Mouse (Mus musculus): ENCODE measurements around the gene Tenm4.

The Tenm4 gene

DNA sequence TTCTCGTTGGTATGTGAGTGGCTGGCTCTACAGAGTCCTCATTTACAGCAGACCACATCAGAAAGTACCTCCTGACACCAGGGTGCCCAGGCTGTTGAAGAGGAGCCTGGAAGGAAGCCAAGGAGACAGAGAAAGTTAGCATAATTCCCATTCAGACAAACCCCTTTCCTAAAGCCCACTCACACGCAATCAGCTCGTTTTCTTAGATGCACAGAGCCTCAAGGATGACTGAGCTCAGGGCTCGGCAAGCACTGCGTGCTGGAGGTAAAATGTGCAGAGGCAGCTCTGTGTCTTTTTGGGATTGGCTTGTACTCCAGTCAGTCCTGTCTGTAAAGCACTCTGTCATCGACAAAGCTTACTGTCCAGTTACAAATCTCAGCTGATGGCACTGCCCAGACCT is 480.0 kb downstream of the Tenm4 start:
- DNase-seq (ENCODE audit: low spot score): no peak

DNA sequence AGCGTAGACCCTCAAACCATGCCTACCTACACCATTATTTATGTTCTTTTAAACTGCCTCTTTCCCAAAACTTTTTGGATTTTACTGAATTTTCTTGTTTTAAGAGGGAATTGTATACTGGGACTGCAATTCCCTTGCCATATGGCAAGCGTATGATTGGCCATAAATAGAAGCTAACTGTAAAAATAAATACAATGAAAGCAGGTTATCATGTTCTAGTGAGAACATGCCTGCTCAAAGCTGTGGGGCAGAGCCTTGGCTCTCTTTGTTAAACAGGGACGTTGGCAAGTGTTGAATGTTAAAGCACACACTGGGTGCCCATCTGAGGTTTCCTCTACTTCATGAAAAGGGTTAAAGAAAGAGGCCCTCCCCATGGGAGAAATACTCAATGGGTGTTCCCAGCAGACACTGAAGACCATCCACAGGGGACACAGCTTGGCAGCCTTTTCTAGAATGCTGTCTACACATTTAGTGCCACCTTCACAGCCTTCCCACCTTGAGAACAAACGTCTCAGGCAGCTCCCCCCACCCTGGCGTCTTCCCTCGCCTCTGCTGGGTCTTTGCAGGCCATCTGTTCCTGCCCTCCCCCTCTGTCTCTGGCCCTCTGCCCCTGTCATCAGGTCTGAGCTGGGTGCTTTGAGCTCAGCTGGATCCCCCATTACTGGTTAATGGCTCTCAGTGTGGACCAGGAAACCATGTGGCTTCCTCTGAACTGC is 480.7 kb downstream of the Tenm4 start:
- DNase-seq (ENCODE audit: low spot score): no peak

DNA sequence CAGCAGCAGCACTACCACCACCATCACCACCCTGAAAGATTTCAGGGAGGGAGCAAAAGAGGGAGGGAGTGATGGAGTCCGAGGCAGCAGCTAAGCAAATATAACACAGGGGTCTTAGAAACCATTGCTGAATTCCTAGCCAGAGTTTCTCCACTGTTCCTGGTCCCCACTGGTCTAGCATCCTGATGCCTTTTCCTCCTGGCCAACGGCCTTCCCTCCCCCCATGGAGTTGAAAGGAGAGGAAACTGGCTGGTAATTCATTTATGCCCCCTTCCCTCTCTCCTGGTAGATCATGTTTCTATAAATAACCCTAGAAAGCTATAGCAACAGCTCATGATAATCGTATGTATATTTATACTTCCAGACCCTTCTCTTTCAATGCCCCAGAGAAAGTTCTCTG is 481.8 kb downstream of the Tenm4 start:
- DNase-seq (ENCODE audit: low spot score): no peak

- DNase-seq (ENCODE audit: low spot score): no peak
Observed at GRCm38 (mm10) chr7:96654206-96654605, 483.2 kb downstream of the Tenm4 start.

DNA sequence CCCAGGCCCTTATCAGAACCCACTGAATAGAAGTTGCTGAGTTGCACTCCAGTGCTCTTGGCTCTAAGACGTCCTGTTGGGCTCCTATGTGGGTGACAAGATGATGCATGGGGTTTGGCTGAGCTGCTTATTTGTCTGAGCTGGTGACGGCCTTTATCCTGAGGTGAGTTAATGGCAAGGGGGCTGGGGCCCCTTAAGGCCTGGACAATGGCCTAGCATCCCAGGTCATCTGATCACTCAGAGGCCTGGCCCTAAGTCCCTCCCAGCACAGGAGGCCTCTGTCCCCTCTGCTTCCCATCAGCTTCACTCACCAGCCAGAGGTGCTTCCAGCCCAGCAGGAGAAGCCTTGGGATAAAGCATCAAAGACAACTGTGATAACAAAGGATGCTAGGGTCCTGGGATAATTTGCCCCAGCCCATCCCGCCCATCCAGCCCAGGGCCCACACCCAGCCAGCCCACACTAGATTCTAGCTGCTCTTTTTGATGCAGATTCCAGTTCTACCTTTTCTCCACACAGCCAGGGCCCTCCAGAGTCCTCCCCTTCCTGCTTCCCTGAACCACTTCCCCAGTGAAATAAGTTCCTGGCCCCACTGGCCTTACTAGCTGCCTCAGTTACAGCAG is 484.2 kb downstream of the Tenm4 start:
- no peak for DNase-seq (ENCODE audit: low spot score)

DNA sequence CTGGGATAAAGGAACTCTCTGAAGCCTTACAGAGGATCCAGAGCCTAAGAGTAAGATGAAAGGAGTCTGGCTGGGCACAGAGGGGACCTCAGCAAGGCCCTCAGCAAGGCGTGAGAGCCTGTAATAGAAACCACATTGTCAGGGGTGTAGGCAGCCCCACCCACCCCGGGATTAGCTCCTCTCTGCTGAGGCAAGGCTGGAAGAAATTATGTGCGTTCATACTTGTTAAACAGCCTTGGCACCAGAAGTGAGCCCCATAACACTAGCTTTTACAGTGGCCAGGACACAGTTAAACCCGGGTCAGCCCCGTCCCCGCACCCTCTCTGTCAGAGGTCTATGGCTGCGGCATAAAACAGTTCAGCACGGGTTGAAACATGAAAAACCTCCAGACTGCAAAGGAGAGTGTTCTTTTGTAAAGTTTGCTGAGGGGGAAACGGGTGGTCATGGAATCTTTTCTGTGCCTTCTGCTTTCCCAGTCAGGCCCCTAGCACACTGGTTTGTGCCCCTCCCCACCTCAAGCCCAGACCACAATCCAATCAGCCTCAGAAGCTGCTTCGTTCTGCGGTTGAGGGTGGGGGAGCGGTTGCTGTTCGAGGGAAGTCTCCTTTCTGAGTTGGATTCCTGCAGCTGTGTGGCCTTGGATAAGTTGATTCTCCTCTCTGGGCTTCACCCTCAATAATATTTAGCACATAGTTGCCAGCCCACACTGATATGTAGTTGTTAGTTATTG is 486.2 kb downstream of the Tenm4 start:
- no peak for DNase-seq (ENCODE audit: low spot score)

- DNase-seq (ENCODE audit: low spot score): no peak
Observed at GRCm38 (mm10) chr7:96657857-96658580, 487.0 kb downstream of the Tenm4 start.

DNA sequence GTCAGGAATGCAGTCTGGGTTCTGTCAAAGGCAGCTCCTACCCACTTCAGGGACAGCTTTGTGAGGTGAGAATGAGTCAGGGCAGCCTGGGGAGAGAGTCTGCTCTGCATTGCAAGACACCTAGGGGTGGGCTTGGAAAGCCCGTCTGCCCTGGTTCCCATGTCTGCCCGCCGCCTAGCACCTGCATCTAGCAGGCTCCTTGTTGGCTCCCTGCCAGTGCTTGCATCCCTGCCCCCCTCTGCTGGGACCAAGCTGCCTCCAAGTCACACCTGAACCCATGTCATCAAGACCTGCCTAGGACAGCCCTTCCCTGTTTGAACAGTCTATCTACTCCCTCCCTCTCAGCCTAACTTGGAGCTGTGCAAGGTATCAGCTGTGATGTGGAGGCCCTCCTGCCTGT is 489.9 kb downstream of the Tenm4 start:
- DNase-seq (ENCODE audit: low spot score): no peak

DNA sequence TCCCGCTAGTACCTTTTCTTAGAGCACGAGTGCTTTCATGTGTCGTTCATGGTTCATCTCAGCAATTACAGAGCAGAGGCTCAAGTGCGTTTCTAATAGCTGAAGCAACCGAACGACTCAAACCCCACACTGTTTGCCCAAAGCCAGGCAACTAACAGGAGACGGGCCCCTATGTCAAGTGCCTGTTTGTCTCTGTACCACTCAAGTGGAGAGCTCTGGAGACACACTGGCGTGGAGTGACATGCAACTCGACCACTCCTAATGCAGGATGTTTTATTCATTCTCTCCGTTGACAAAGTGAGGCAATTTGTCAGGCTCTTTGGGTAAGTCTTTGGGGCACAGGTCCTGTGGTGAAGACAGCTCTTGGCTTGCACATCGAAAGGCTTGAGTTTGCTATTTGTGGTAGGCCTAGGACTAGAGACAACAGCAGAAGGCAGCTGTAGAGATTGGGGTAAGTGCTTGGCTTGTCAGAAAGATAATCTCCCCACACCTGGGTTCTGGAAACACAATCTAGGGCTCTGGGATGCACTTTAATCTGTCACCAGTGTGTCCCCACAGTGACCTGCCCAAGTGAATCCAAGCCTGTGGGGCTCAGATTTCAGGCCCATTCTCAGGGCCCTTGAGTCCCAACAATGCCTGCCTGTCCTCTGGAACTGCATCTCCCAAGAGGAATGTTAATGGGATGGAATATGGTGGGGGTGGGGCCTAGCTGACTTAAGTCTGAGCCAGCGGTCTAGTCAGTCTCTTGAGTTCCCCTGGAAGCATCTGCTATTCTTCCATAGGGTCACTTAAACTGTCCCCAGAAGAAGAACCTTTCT is 490.5 kb downstream of the Tenm4 start:
- no peak for DNase-seq (ENCODE audit: low spot score)

DNA sequence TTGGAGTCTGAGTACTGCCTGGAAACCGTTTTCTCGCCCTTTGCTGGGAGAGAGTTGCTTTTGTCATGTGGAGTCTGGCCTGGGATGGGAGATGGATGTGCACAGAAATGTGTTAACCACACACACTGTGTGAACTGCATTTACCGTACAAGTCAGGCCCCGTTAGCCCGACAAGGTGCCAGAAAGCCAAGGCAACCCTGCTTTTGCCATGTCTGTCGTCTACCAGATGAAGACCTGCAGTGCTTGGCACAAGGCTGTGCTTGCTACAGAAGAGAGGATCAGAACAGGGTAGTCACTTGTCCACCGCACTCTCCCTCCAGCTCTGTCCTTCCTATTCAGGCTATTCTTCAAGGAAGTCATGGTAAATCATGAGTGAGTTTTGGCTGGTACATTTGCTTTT is 492.3 kb downstream of the Tenm4 start:
- DNase-seq (ENCODE audit: low spot score): no peak

DNA sequence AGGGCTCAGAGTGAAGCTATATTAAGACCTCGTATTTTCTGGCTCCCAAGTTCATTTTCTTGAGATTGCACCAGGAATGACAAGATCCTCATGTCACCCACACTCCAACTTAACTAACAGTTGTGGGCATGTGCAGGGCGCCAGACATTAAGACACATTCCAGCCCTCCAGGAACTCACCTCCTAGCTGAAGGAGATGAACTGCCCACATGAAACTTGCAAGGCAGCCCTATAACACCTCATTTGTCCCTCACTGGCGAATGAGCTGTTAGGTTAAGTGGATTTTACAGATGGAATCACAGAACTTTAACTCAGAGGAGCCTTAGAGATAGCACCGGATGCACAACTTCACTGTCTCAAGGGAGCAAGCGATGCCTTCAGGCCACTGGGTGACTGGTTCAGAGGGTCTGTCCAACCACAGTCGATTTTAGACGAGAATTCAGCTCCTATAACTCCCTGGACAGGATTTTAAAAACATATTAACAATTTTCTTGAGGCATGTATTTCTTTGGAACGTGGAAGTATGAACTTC is 495.4 kb downstream of the Tenm4 start:
- DNase-seq (ENCODE audit: low spot score): no peak

DNA sequence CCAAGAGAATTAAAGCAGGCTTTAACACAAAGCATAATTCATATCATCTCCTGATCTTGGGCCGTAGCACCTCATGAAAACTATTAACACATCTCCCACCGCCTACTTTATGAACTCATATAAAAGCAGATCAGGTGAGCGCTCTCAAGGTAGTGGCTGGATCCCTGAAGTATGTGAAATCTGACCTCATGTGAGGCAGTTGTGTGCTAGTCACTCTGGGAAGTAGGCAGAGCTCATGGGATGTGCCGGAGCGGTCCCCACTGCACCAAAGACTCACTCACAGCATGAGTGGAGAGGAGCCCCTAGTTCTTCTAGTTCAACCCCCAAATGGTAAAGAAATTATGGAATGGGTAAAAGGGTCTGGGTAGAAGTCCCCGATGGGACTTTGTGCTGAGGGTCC is 496.6 kb downstream of the Tenm4 start:
- DNase-seq (ENCODE audit: low spot score): no peak

- DNase-seq (ENCODE audit: low spot score): no peak
Observed at GRCm38 (mm10) chr7:96670095-96670494, 499.0 kb downstream of the Tenm4 start.

- DNase-seq (ENCODE audit: low spot score): no peak
Observed at GRCm38 (mm10) chr7:96672322-96672914, 501.4 kb downstream of the Tenm4 start.

GRCm38 (mm10) chr7:96677082-96677481 is 506.0 kb downstream of the Tenm4 start:
- DNase-seq (ENCODE audit: low spot score): no peak

DNA sequence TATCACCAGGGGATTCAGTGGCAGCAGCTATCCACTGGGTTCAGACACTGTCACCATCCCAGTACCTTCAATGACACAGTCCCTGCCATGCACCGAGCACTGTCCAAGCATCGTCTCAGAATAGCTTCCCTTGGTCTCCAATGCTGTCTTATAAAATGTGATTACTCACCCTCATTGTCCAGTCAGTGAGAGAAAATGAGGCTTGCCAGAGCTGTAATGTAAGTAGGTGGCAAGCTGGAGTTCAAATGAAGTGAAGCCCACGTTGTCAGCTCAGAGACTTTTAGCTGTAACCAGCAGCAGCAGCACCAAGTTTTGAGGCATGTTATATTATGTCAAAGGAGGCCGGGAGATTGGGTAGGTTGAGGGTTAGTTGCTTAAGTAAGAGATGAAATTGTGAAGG is 507.2 kb downstream of the Tenm4 start:
- DNase-seq (ENCODE audit: low spot score): no peak

GRCm38 (mm10) chr7:96679746-96680145 is 508.7 kb downstream of the Tenm4 start:
- no peak for DNase-seq (ENCODE audit: low spot score)

DNA sequence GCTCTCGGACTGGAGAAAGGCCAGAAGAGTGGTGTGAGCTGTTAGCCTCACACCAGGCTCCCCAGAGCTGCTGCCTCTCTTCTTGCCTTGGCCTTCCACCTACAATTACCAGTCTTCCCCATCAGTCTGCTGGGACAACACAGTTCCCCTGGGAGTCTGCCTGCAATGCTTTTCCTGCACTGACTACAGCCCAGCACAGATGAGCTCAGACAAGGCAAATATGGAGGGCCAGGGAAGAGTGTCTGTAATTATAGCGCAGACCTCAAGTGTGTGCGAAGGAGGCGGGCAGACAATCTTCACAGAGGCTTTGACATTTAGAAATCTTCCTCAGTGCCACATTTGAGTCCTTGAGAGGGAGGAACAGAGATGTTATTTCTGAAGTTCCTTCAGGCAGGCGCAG is 509.4 kb downstream of the Tenm4 start:
- DNase-seq (ENCODE audit: low spot score): no peak

- no peak for DNase-seq (ENCODE audit: low spot score)
Observed at GRCm38 (mm10) chr7:96681808-96682207, 510.8 kb downstream of the Tenm4 start.

- no peak for DNase-seq (ENCODE audit: low spot score)
Observed at GRCm38 (mm10) chr7:96688141-96688540, 517.1 kb downstream of the Tenm4 start.

Measured in urinary bladder, postnatal 10 days (tissue).